Mouse (Mus musculus): Measurements from ENCODE around the gene Lhfpl2.

Lhfpl2 gene

DNA sequence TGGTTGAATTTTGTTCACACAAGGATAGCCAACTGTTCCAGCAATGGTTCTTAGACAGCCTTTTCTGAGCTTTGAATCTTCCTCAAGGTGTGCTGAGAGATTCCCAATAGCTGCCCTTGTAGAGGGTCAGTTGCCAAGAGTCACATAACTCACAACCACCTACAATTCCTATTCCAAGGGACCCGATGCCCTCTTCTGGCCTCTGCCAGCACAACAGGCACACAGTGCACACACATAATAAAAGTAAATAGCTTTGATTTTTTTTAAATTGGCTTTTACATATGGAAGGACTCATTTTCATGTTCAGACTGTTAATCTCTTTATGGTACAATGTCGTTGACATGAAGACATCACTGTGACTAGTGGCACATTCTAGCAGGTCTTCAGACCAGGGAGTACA lies 155.1 kb downstream of the Lhfpl2 start:
- no peak for DNase-seq (ENCODE audit: low spot score in 2 of 2)

GRCm38 (mm10) chr13:94223609-94224008 lies 166.0 kb downstream of the Lhfpl2 start:
- no peak for DNase-seq (ENCODE audit: low spot score in 2 of 2)

DNA sequence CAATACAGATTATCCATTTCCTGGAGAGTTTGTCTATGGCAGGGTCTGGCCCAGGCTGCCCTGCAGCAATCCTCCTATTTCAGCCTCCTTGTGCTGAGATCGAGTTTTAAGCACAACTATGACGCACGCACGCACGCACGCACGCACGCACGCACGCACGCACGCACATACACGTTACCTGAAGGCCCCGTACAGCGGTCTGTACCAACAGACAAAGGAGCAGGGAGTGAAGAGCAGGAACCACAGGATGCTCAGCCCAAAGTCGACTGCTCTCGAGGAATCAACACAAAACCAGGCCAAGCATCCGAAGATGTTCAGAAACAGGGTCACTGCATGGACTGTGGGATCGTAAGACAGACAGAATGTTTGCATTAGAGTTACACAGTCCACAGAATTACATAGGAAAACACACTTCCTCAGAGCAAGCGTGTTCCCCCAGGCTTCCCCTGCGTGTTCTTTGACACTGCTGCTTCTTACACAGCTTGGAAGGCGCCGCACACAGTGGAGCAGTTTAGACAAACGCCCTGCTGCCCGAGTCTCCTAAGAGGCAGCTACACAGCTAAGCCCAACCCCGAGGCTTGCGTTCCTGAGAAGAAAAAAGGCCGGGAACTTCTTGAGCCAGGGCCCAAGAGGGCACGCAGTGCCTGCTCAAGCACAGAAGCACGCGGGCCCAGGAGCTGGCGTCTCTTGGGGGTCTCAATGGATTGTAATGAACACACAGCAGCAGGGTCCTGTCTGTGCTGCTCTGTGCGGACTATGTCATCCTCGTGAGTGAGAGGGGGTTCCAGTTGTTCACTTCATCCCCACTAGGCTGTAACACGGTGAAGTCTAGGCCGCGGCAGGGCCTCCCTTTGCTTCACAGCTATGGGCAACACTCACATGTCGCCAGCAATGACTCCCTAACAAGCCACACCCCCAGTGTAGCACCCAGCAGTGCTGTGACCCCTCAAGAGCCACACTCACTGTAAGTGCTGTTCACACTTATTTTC lies 167.4 kb downstream of the Lhfpl2 start:
- DNase-seq (ENCODE audit: low spot score in 2 of 2), result no peak

DNA sequence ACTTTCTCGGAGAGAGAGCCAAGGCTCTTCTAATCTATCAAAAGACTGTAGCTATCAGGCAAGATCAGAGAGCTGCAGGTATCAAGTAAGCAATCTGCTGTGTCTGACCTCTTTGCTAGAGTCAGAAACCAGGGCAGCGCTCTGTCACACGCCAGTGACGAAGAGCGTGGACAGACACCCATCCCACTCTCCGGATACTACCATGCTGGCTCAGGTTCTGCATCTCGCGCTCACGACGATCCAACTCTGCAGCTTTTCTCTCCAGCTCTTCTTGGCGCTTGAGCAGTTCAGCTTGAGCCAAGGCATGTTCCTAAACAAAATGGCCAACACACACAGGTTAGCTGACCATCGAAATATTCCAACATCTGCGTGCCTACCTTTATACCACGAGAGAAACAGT lies 174.3 kb downstream of the Lhfpl2 start:
- no peak for DNase-seq (ENCODE audit: low spot score in 2 of 2)

GRCm38 (mm10) chr13:94239488-94239887 lies 181.9 kb downstream of the Lhfpl2 start:
- DNase-seq (ENCODE audit: low spot score in 2 of 2), result no peak

DNA sequence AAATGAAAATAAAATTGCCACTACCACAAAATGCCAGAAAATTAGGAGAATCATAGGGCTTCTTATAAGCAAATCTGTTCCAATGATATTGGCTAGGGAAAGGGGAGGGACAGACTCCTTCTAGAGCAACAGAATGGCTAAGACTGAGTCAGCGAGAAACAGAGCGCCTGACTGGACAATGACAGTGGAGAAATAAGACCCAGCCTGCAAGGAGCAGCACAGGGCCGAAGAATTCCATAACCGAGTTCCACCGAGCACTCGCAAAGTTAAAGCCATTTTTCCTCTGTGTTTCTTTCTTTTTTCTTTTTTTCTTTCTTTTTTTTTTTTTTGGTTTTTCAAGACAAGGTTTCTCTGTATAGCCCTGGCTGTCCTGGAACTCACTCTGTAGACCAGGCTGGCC lies 182.5 kb downstream of the Lhfpl2 start:
- DNase-seq (ENCODE audit: low spot score in 2 of 2), result no peak

DNA sequence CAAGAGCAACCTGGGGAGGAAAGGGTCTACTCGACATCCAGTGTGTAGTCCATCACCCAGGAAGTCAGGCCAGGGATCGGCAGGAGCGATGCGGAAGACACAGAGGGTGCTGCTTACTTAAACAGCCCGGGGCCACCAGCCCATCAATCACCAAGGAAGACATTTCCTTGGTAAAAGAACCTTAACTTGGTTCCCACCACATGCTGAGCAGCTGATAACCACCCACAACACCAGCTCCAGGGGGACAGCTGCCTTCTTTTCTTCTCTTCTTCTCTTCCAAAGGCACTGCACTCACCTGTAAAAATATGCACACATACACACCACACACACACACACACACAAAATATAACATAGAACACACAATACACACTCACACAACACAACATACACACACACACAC lies 183.3 kb downstream of the Lhfpl2 start:
- DNase-seq (ENCODE audit: low spot score in 2 of 2), result no peak

DNA sequence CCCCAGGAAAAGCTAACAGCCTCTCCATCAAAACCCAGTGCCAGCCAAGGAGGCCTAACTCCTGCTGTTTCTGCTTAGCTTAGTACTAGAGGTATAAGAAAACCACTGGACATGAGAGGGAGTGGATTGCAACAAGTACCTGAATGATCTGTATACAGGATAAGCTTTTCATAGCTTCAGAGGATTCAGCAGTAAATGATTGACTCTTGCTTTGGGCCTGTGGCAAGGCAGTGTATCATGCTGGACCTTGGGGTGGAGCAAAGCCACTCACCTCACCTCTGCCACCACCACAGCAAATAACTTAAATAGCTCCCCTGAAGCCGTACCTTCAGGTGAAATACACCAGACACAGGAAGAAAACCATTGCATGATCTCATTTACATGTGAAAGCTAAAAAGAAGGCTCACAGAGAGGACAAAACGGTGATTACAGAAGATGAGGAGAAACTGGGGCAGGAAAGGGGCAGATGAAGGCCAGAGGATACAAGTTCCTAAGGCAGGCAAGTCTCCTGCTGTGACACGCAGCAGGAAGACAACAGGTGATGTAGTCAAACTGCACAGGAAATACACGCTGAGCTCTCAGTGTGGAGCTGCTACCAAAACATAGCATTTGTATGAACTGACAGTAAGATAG lies 184.4 kb downstream of the Lhfpl2 start:
- no peak for DNase-seq (ENCODE audit: low spot score in 2 of 2)

DNA sequence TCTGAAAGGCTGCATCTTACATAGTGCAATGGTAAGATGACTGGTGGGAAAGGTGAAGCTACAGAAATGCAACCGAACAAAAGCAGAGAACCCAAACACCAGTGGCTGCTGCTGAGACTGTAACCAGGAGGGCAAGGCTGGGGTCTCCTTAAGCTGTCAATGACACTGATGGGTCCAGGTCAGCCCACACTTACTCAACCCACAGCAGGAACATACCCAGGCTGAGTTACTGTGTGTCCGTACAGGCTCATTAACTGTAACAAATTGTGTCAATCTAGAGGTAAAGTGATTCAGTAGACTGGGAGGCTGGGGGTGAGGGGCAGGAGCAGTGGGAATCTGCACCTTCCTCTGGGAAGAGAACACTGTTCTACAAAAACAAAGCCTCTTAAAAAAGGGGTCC lies 185.3 kb downstream of the Lhfpl2 start:
- no peak for DNase-seq (ENCODE audit: low spot score in 2 of 2)

Measured in natural killer cell, adult 2 months (primary cell).